Mouse (Mus musculus): ENCODE results near the gene Ino80. TPM values are rescaled to one million over a fixed set of nuclear protein-coding genes. Genes with fewer than 3 reads are reported as not detected.

Ino80 gene
- polyA plus RNA-seq, 1 experiment from 2014 or later: 6.7 TPM

DNA sequence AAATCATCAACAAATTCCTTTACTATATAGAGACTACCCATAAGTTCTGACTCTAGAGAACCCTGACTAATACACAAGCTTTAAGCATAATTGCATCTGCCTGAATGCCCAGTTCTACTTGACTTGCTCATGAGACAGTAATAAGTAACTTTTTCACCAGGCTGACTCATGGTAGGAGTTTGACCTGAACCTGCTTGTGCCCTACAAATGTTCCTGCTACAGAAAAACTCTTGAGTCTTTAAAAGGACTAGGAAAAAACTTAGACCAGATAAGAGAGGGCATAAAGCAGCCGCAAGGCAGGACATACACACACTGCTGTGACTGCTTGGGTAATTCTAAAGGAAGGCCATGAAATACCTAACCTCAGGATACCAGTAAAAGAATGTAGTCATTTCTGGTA lies 4.8 kb upstream of the Ino80 start:
- Histone ChIP-seq H3K9me3 (ENCODE audit: low read depth, low read length) (no peaks in the 10 kb centered on the region), H3K4me1 (ENCODE audit: insufficient read depth) (no peaks in the 10 kb centered on the region), H3K9ac (no peak overlapping the region), H3K4me2 (no peak overlapping the region), H3K27ac (ENCODE audit: low read depth) (no peak overlapping the region), H3K27me3 (ENCODE audit: insufficient read depth, low read length) (no peaks in the 10 kb centered on the region), H3K36me3 (ENCODE audit: insufficient read depth) (no peaks in the 10 kb centered on the region), H3K4me3 (ENCODE audit: low read depth, low read length) (no peak overlapping the region)
- DNase-seq: no peak
- WGBS: 88% methylated on average over 1 of the region's 1 CpGs
- no peak for TF ChIP-seq CTCF (IDR thresholded peaks at IDR 0.05; ENCODE audit: low read depth)
- ATAC-seq (ENCODE audit: insufficient read depth): no peak

DNA sequence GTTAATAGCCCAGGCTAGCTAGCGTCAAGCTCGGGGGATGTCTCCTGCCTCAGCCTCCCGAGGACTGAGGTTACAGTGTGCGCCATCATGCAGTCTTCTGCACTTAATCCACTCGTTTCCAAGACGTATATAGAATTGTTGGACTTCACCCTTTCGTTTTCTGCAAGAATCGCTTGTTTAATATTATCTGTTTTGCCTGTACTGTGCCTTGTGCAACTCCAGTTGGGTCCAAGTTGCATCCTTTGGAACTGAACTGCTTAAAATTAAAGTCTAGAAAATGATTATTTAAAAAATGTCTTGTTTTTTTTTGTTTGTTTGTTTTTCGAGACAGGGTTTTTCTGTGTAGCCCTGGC lies 886 bp upstream of the Ino80 start:
- H3K27me3 ChIP-seq (ENCODE audit: insufficient read depth, low read length): no peaks in the 10 kb centered on the region
- WGBS: 10% methylated on average over 9 of the region's 9 CpGs
- H3K36me3 ChIP-seq (ENCODE audit: insufficient read depth): no peaks in the 10 kb centered on the region
- H3K9me3 ChIP-seq (ENCODE audit: low read depth, low read length): no peaks in the 10 kb centered on the region
- peak overlapping the region; percentile 96 for H3K9ac ChIP-seq
- DNase-seq (no peak), ATAC-seq (ENCODE audit: insufficient read depth) (no peak)
- TF ChIP-seq CTCF (IDR thresholded peaks at IDR 0.05; ENCODE audit: low read depth): no peak
- H3K4me3 ChIP-seq (ENCODE audit: low read depth, low read length): peak overlapping the region; percentile 95
- H3K4me2 ChIP-seq: peak overlapping the region; percentile 83
- peak overlapping the region; percentile 98 for H3K27ac ChIP-seq (ENCODE audit: low read depth)
- H3K4me1 ChIP-seq (ENCODE audit: insufficient read depth): no peaks in the 10 kb centered on the region

DNA sequence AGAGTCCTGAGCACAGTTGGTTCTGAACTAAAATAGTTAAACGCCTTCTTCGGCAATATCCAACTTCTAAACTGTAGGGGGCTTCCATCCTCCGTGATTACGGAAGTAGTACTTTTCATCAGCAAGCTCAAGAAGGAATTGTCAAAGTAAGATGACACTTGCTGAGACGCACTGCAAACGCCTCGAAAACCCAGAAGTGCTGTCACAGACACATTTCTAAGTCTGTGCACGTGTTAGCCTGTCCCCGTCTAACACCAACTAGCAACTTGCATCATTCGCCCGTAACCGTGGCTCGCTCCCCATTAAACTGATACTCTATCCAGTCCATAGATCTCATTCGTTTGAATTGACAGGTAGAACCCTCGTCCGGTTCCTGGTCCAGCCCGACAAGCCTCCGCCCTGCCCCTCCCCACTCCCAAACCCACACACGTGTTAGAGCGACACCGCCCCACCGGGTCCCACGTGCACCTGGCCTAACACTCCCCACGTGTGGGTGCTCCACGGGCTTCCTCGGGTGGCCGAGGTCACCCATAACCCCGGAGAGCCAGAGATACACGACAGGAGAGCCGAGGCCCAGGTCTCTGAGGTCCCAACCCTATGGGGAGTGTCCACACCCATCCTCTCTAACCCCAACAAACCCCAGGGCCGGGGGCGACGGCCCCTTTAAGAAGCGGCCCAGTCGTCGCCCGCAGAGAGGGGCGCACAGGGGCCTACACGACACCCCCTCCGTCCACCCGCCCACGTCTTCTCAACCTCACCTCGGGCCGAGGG lies 681 bp downstream of the Ino80 start:
- WGBS: under 1% methylated on average over 41 of the region's 44 CpGs
- H3K36me3 ChIP-seq (ENCODE audit: insufficient read depth): no peaks in the 10 kb centered on the region
- H3K4me1 ChIP-seq (ENCODE audit: insufficient read depth): no peaks in the 10 kb centered on the region
- peak overlapping the region; percentile 95 for H3K4me3 ChIP-seq (ENCODE audit: low read depth, low read length)
- H3K9me3 ChIP-seq (ENCODE audit: low read depth, low read length): no peaks in the 10 kb centered on the region
- H3K27me3 ChIP-seq (ENCODE audit: insufficient read depth, low read length): no peaks in the 10 kb centered on the region
- ATAC-seq (ENCODE audit: insufficient read depth) (peak; percentile 73), DNase-seq (peak; percentile 73)
- H3K4me2 ChIP-seq: peak overlapping the region; percentile 83
- peak overlapping the region; percentile 96 for H3K9ac ChIP-seq
- TF ChIP-seq CTCF (IDR thresholded peaks at IDR 0.05; ENCODE audit: low read depth): peak; percentile 45
- H3K27ac ChIP-seq (ENCODE audit: low read depth): peak overlapping the region; percentile 98

DNA sequence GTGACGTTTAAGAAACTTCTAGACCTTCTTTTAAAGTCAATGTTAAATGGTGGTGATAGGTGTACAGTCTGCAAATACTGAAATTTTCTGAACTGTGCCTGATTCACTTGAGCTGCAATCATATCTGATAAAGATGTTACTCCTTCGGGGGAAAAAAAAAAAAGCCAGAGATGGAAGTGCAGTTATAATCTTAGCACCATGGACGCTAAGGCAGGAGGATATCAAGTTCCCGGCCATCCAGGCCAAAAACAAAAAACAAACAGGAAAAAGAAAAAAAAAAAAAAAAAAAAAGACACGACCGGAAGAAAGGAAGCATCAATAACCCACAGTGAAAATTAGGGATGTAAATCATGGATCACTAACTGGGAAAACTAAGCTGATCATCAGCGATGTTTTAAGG lies 1.3 kb downstream of the Ino80 start:
- no peak for TF ChIP-seq CTCF (IDR thresholded peaks at IDR 0.05; ENCODE audit: low read depth)
- 9% methylated on average over 7 of the region's 7 CpGs for WGBS
- H3K4me3 ChIP-seq (ENCODE audit: low read depth, low read length): peak overlapping the region; percentile 95
- H3K4me1 ChIP-seq (ENCODE audit: insufficient read depth): no peaks in the 10 kb centered on the region
- H3K36me3 ChIP-seq (ENCODE audit: insufficient read depth): no peaks in the 10 kb centered on the region
- H3K9me3 ChIP-seq (ENCODE audit: low read depth, low read length): no peaks in the 10 kb centered on the region
- peak overlapping the region; percentile 83 for H3K4me2 ChIP-seq
- peak overlapping the region; percentile 98 for H3K27ac ChIP-seq (ENCODE audit: low read depth)
- H3K9ac ChIP-seq: peak overlapping the region; percentile 96
- no peaks in the 10 kb centered on the region for H3K27me3 ChIP-seq (ENCODE audit: insufficient read depth, low read length)
- no peak for ATAC-seq (ENCODE audit: insufficient read depth)
- no peak for DNase-seq

DNA sequence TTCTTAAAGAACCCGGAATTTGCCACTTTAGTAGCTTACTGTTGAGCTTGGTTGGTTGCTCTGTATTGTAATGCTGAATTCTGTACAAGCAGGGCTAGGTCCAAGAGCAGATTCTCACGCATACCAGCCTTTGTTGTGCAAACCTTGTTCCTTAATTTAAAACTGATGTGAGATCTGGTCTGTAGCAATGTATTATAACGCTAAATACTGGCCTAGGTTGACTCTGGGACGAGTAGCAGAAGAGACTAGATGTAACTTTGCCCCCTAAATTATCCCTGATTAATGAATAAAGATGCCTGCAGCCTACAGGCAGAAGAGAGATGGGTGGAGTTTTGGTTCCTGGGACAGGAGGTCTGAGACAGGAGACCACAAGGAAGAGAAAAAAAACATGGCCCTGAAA lies 13.5 kb downstream of the Ino80 start:
- Histone ChIP-seq H3K4me1 (ENCODE audit: insufficient read depth) (no peaks in the 10 kb centered on the region), H3K27ac (ENCODE audit: low read depth) (no peak overlapping the region), H3K4me3 (ENCODE audit: low read depth, low read length) (no peak overlapping the region), H3K27me3 (ENCODE audit: insufficient read depth, low read length) (no peaks in the 10 kb centered on the region), H3K4me2 (no peak overlapping the region), H3K36me3 (ENCODE audit: insufficient read depth) (peaks cover 14% of the 10 kb centered on the region; the same call in 1 of the 2 replicates), H3K9ac (no peak overlapping the region), H3K9me3 (ENCODE audit: low read depth, low read length) (no peaks in the 10 kb centered on the region)
- ATAC-seq (ENCODE audit: insufficient read depth): no peak
- TF ChIP-seq CTCF (IDR thresholded peaks at IDR 0.05; ENCODE audit: low read depth): no peak
- no peak for DNase-seq
- WGBS: 73% methylated on average over 4 of the region's 4 CpGs

GRCm38 (mm10) chr2:119463114-119463775 lies 14.2 kb downstream of the Ino80 start:
- ATAC-seq (ENCODE audit: insufficient read depth) (no peak), DNase-seq (no peak)
- Histone ChIP-seq H3K9ac (no peak overlapping the region), H3K9me3 (ENCODE audit: low read depth, low read length) (no peaks in the 10 kb centered on the region), H3K4me3 (ENCODE audit: low read depth, low read length) (no peak overlapping the region), H3K4me2 (no peak overlapping the region), H3K27ac (ENCODE audit: low read depth) (no peak overlapping the region), H3K27me3 (ENCODE audit: insufficient read depth, low read length) (no peaks in the 10 kb centered on the region), H3K36me3 (ENCODE audit: insufficient read depth) (peaks cover 14% of the 10 kb centered on the region; the same call in 1 of the 2 replicates), H3K4me1 (ENCODE audit: insufficient read depth) (no peaks in the 10 kb centered on the region)
- 89% methylated on average over 5 of the region's 5 CpGs for WGBS
- TF ChIP-seq CTCF (IDR thresholded peaks at IDR 0.05; ENCODE audit: low read depth): no peak

DNA sequence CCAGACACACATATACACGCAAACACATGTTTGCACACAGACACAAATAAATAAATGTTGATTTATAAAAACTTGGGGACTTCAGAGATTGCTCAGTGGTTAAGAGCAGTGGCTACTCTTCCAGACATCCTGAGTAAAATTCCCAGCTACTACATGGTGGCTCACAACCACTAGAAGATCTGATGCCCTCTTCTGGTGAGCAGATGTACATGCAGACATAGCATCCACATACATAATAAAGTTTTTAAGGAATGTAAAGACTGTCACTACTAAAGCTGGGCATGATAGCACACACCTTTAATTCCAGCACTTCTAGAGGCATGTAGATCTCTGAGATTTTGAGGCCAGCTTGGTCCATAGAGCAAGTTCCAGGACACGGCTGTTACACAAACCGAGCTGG lies 16.5 kb downstream of the Ino80 start:
- DNase-seq: peak; percentile 31
- 91% methylated on average over 3 of the region's 3 CpGs for WGBS
- TF ChIP-seq CTCF (IDR thresholded peaks at IDR 0.05; ENCODE audit: low read depth): peak; percentile 41; the same call in 1 of the 2 replicates
- H3K4me2 ChIP-seq: no peak overlapping the region
- no peak for ATAC-seq (ENCODE audit: insufficient read depth)
- H3K9me3 ChIP-seq (ENCODE audit: low read depth, low read length): no peaks in the 10 kb centered on the region
- H3K4me3 ChIP-seq (ENCODE audit: low read depth, low read length): no peak overlapping the region
- peaks cover 23% of the 10 kb centered on the region; the same call in 1 of the 2 replicates for H3K36me3 ChIP-seq (ENCODE audit: insufficient read depth)
- H3K4me1 ChIP-seq (ENCODE audit: insufficient read depth): no peaks in the 10 kb centered on the region
- no peak overlapping the region for H3K27ac ChIP-seq (ENCODE audit: low read depth)
- H3K27me3 ChIP-seq (ENCODE audit: insufficient read depth, low read length): no peaks in the 10 kb centered on the region
- no peak overlapping the region for H3K9ac ChIP-seq
